Mouse (Mus musculus): ENCODE results near the gene Usp43. TPM values are rescaled to one million over a fixed set of nuclear protein-coding genes. Genes with fewer than 3 reads are reported as not detected.

Usp43 gene
- polyA plus RNA-seq, 1 experiment, result 12.9 TPM

DNA sequence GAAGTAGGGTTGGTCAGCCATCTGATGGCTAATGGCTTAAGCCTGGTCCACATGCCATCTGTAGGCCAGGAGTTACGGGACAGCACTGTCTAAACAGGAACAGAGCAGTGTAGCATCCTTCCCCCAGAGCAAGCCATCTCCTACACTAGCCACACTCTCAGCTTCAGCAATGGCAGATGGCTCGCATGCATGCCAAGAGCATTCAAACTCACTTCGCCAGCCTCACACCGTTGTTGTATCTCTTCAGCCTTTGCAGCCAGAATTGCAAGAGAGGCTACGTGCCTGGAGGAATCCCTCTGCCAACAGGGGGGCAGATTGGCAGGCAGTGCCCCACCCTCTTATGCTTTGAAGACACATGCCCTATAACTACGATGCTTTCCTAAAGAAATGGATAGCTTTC is 100.4 kb downstream of the Usp43 start:
- 93% methylated on average over 6 of the region's 6 CpGs for WGBS
- no peak for DNase-seq (ENCODE audit: low read depth, low spot score)

DNA sequence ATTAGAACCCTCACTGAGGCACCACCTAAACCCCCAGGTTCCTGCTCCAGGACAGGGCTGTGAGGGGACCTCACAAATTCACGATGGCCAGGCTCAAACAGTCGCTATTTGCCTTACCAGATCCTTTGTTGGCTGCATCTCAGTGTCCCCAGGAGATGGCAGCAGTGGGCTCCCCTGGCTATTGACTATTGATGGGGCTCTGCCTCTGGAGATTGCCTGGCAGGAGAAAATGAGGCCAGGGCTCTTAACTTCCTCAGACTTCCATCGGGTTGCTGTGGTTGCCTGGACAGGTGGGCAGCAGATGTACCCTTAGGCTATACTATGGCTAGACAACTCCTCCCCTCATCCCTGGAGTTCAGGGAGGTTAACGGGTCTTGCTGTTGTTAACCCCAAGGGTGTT is 101.7 kb downstream of the Usp43 start:
- DNase-seq (ENCODE audit: low read depth, low spot score), result no peak
- WGBS, result 31% methylated on average over 4 of the region's 4 CpGs

DNA sequence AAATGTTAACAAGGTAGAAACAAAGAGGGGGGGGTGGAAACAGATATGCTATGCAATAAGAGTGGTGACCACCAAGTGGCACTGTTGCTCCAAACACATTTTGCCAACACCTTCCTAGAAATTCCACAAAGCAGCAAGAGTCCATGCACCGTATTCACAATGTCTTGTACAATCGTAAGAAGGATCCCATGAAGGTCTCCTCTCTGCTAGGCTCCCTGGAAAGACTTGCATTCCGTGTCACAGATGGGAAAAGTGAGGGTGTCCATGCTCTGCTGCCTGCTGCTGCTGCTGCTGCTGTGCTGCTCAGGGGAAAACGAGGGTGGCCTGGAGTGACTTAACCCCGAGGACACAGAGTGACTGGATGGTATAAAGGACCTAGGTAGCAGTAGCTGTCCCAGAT is 102.3 kb downstream of the Usp43 start:
- WGBS, result 10% methylated on average over 5 of the region's 5 CpGs

DNA sequence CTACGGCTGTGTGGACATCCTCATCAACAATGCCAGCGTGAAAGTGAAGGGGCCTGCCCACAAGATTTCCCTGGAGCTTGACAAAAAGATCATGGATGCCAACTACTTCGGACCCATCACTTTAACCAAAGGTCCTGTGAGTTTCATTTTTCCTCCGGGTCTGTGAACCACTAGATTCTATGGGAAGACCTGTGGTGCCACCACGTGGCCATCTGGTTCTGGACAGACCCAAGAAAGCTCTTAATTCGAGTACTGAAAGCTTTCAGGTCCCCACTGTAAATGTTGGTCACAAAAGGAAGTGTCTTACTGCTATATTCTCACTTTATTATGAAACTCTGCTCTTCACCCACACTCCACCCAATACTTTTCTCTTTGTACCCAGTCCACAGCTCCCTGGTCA is 110.4 kb downstream of the Usp43 start:
- WGBS, result 59% methylated on average over 6 of the region's 6 CpGs
- no peak for DNase-seq (ENCODE audit: low read depth, low spot score)

More for the DNA sequence above, 102.3 kb downstream of the Usp43 start:
- no peak for DNase-seq (ENCODE audit: low read depth, low spot score)

DNA sequence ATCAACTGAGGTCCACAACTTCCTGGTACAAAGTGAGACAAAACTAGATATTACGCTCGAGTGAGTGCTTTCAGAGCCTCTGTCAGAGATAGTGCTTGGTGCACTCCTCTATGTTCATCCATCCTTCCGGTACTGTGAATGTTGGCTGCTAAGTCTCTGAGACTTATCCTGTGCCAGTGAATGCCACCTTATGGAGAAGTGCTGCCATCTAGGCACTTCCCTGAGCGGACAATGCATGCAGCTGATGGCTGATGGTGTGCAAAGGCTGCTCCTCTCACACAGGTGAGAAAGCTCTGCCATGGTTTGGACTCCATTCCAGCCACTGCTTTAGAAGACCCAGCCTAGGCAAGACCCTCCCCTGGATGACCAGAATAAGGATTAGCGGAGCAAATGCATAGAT is 113.9 kb downstream of the Usp43 start:
- WGBS, result 68% methylated on average over 5 of the region's 5 CpGs
- DNase-seq (ENCODE audit: low read depth, low spot score), result no peak

DNA sequence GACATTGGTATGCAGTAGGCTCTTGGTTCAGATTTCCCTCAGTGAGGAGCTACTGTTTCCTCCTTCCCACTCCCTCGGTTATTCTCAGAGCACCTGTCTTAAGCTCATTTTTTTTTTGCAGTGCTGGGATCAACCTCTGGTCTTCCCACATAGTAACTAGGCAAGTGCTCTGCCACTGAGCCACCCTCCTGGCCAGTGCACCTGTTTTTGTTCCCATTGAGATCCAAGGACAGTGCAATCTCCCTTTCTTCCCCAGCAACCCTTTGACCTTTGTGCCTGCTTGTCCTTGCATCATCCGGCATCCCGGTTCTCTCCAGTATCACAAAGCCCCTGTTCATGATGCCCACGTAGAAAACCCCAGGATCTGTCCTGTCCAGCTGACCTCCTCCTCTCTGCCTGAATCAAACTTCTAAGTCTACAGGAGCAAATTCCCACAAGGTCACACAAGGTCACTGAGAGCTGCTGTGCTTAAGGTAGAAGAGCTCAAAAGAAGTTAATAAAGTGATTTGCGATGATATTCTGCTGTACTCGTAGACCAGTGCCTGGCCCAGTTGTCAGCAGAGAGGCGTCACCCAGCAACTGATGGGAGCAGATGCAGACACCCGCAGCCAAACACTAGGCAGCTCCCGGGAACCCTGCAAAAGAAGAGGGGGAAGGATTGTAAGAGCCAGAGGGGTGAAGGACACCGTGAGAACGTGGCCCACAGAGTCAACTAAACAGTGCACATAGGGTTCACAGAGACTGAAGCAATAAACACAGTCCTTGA is 114.9 kb downstream of the Usp43 start:
- no peak for DNase-seq (ENCODE audit: low read depth, low spot score)
- 72% methylated on average over 11 of the region's 11 CpGs for WGBS

DNA sequence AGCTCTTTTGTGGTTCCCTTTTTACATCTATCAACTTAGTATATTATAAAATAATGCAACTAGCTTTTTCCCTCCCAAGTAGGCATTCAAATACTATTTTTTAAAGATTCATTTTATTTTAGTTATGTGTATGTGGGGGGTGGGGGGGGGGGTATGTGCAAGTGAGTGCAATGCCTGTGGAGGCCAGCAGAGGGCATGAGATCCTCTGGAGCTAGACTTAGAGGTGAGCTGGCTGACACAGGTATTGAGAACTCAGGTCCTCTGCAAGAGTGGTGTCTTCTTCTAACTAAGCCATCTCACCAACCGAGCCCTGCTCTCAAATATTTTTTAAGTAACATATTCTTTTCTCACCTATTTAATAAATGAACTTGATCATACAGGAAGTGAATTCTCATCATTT is 116.4 kb downstream of the Usp43 start:
- DNase-seq (ENCODE audit: low read depth, low spot score), result no peak
- 96% methylated on average over 1 of the region's 1 CpGs for WGBS

Other genes starting within 250 kb of the Usp43 start
- gene Rcvrn, start 226.8 kb downstream of the Usp43 start, polyA plus RNA-seq (2012; rRNA removed), result not detected in 2 replicates
- 1.3 and 3.0 TPM in 2 replicates for gene Glp2r, start 151.0 kb downstream of the Usp43 start, polyA plus RNA-seq (2012; rRNA removed)
- 0.19 and 0.20 TPM in 2 replicates for gene Gsg1l2, start 147.5 kb downstream of the Usp43 start, polyA plus RNA-seq (2012; rRNA removed)
- 0.07 TPM in 1 of 2 replicates, not detected in the other for gene Dhrs7c, start 124.0 kb downstream of the Usp43 start, polyA plus RNA-seq (2012; rRNA removed)
- 0.53 and 2.0 TPM in 2 replicates for gene Cfap52, start 43.5 kb upstream of the Usp43 start, polyA plus RNA-seq (2012; rRNA removed)
- 4.9 and 5.8 TPM in 2 replicates for gene Stx8, start 44.0 kb upstream of the Usp43 start, polyA plus RNA-seq (2012; rRNA removed)

All from large intestine, adult 2 months (tissue).